Mouse (Mus musculus) layer of hippocampus, postnatal 25 days (tissue): ENCODE data around the gene Smad6. TPM values are rescaled to one million over a fixed set of nuclear protein-coding genes. Genes with fewer than 3 reads are reported as not detected.

Experiments used
- DNase-seq, 2 experiments: peaks; one replicate each; pipeline ENCODE4 v3.0.0; 2022; ENCODE audit warnings: mixed read lengths in 2 of 2, low spot score in 1 of 2; ENCODE audit errors: extremely low spot score in 1 of 2
- total RNA-seq, 2 experiments: library from RNA; stranded (reverse); gene quantifications; 2 replicates each; pipeline ENCODE4 v1.2.3; 2021

Smad6 gene
- total RNA-seq, 2 experiments from 2014 or later, result 1.8 to 2.2 TPM

DNA sequence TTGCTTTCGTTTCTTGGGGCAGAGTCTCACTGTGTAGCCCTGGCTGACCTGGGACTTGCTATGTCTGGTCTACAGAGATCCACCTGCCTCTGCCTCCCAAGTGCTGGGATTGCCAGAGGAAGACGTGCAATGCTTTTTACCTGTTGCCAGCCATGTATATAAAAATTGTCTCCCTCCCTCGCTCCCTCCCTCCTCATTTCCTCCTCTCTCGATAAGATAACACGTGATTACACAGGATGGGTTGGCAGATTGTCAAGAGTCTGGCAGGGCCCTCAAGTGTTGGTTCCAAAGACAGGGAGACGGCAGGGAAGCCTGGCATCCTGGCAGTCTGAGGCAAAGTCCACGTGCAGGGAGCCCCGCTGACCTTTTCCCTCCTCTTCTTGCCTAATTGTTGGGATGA lies 32.2 kb downstream of the Smad6 start:
- DNase-seq, result no peak

DNA sequence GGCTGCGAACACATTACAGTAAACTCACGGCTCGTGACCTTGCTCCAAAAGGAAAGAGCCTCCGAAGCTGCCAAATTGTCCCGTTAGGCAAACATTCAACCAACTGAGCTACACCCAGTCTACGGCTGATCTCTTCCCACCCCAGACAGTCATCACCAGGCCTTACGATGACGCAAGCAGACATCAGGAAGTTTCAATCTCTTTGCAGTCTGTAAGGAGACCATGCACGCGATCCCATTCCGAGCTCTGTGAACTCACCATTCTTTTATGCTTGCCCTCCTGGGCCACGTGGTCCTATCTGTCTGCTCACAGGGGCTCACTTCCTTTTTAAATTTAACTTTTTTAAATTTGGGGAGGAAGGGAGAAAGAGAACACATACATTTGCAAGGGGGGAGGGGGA lies 32.6 kb downstream of the Smad6 start:
- no peak for DNase-seq

DNA sequence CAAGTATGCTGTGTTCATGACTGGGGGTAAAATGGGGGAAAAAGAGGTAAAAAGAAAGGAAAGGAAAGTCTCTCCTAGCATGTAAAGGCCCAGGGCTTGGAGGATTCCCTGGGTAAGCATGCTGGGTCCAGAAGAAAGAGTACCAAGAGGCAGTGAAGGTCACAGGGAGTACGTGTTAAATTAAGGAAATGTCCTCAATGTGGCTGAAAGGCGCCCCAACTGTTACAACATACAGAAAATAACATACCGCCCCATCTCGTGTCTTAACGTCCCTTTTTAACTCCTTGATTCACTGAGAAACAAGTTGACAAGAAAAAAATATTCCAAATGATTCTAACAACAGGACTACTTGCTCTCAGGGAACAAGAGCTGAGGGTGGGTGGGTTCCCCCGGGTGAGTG lies 36.7 kb downstream of the Smad6 start:
- no peak for DNase-seq

DNA sequence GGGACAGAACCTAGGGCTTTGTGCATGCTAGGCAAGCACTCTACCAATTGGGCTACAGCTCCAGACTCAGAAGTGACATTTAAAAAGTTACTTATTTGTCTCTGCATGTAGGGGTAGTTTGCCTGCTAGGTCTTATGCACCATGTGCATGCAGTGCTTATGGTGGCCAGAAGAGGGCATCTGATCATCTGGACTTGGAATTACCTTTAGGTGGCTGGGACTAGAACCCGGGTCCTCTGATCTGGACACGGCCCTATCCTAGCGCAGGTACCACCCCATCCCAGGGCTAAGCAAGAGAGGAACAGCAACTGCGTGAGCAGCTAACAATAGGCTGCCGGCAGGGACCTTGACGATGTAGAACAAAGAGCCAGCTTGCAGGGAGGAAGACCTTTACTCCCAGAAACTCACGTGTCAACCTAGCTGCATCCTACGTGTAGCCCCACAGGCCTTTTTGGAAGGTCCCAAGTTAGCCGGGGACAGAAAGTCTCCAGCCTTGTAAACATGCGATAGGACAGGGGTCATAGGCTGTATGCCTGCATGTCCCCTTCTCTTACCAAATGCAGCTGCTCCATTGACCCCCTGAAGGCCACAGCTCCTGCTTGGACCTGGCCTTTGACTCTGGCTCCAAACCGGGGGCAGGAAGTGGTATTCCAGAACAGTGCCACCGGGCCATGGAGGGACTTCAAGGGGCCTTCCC lies 38.8 kb downstream of the Smad6 start:
- no peak for DNase-seq

DNA sequence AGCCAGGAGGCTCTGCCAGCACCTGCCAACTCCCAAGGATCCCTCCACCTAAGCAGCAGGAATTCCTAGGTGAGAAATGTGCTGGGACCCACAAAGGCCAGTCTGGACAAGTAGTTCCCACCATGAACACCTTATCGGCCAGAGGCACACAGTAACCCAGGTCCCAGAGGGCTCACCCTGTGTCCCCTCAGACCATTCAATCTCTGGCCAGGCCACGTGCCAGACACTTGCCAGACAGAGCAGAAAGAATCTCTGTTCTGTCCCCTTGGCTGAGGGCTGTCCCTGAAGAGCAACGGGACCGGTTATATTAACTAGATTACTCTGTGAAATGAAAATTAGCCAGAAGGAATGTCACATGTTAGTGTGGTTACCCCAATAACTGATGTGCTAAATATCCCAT lies 39.9 kb downstream of the Smad6 start:
- no peak for DNase-seq

DNA sequence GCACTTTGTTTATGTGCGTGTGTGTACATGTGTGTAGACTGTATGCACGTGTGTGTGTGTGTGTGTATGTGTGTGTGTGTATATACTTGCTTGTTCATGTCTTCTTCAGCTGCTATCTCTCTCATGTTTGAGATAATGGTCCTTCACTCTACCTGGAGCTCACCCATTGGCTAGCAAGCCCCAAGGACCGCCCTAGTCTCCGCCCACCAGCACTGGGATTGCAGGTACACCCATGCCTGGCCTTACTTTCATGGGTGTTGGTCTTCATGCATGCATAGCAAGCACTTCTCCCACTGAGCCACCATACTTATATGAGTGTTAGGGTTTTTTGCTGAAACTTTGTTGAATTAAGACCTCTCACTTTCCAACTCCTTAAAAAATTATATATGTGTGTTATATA lies 40.5 kb downstream of the Smad6 start:
- no peak for DNase-seq

DNA sequence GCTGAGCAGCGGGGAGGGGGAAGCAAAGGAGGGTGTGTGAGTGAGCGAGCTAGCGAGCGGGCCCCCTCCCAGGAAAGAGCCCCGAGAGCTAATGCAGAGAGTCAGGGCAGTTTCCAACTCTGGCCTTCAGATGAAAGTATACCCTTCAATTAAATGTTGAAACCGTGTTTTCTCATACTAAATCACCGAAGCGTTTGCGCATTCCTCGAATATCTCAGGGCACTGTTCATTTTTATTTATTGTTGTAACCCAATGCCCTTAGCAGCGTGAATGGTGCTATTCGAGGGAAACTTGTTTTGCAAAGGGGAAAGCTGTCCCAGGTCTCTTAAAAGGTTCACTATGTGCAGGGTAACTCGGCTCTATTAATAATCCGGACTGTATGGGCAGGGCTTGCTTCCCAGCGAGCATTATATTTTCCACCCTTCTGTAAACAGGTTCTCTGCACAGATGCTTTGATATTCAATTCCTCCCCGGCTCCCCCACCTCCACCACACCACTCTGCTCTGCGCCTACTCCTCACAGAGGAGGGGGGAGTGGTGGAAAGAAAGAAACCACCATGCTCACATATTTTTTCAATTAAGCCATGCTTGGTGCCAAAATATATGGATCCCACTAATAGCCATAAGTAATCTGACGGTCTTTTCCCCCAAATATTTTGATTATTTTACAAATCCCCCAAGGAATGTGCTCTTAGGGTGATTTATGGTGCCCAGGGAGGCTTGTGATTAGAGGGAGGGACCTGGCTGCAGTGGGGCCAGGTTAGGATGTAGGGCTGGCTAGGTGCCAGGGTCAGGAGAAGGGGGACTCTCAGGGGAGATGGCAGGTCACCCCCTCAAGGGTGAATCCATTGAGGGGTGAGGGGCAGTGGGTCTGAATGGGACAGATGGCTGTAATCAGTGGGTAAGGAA lies 41.4 kb downstream of the Smad6 start:
- no peak for DNase-seq

DNA sequence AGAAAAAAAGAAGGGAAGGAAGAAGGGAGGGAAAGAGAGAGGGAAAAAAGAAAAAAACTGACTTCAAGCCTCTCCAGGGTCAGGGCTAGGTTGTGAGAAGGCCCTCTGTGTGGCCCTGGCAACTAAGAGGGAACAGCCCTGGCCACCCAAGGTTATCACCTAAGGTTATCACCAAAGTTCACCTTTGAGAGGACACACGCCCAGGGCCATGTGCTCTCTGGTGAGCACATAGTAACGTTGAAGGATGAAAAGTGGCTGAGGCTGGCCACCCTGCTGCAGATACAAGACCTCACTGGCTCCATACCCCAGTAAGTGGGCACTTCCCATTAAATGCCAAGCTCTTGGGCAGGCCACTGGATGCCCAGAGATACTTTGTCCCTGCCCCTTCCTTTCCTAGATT lies 42.6 kb downstream of the Smad6 start:
- no peak for DNase-seq

DNA sequence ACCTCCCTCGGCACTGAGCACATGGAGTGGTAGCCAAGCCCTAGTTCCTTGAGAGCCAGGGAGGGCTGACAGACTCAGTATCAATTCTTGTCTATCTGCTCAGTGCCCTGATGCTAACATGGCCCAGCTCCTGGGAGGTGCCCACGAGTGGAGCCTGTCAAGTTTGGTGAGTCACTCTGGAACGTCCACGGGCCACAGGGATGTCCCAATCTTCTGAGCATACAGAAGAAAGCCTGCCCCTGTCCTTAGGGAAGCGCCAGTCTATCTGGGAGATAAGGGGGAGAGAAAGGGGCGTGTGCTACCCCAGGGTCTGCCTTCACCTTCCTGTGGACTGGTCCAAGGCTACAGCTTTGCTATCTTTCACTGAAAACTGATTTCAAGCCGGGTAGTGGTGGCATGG lies 43.2 kb downstream of the Smad6 start:
- DNase-seq, result no peak

DNA sequence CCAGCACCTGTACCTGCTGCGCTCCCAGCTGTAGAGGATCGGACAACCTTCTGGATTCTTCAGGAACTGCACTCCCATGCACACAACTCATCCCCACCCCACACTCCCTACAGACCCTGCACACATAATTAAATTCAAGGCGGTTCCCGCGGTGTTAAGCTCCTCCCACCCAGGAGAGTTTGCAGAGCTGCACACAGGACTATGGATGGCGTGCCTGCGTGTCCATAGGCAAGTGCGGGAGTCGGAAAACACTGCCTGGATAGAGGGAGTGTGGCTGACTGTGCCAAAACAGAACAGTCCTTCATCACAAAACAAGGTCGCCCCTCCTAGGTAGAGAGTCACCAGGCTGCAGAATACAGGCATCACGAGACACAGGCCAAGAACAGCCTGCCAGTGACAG lies 45.9 kb downstream of the Smad6 start:
- no peak for DNase-seq

DNA sequence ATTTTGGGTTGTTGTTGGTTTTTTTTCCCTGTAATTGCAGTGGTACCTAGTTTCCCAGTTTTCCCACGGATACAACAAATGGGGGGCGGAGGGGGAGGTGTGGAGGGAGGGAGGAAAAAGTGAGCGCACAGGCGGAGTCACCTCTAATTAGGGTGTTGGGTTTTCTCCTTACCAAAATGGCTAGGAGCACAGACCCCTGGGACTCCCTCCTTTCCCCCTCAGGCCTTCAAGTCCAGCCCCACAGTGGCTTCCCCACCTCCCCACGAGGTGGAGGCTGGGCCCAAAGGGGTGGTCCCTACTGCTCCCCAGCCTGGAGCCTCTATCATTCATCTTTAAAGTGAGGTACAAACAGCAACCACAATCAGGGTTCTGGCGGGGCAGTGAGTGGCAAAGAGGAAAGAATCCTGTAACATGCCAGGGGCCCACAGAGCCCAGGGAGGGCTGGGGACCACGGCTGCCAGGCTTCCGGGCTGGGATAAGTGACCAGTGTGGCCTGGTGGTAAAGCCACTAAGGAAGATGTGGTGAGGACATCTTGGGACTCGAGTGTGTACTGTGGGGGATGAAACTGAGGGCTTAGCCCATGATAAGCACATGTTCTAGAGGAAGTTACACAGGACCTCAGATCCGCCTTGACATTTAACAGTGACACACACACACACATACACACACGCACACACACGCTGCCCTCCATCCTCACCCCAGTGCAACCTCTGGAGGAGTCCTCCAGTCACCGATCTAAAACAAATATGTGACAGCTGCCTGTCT lies 47.4 kb downstream of the Smad6 start:
- no peak for DNase-seq

DNA sequence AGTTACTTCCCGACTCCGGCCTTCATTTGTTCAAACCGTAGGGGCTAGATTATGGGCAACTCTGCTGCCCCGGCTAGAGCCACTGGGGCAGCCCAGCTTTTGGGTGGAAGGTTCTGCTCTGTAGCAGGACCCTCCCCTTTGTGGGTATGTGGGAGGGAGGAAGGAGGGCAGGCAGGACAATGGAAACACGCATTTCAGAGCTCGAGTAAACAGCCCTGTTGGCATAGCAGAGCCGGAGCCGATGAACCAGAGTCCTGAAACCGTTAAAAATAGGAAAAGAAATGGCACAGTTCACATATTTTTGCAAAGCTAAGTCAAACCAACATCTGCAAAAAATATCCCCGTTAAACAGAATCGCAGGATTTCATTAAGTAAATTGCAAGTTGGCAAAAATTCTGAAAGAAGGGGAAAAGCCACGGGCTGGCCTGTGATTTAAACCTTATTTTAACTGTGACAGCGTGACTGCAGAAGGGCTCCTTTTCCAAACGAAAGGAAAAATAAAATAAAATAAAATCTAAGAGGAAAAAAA lies 48.1 kb downstream of the Smad6 start:
- DNase-seq, result no peak

DNA sequence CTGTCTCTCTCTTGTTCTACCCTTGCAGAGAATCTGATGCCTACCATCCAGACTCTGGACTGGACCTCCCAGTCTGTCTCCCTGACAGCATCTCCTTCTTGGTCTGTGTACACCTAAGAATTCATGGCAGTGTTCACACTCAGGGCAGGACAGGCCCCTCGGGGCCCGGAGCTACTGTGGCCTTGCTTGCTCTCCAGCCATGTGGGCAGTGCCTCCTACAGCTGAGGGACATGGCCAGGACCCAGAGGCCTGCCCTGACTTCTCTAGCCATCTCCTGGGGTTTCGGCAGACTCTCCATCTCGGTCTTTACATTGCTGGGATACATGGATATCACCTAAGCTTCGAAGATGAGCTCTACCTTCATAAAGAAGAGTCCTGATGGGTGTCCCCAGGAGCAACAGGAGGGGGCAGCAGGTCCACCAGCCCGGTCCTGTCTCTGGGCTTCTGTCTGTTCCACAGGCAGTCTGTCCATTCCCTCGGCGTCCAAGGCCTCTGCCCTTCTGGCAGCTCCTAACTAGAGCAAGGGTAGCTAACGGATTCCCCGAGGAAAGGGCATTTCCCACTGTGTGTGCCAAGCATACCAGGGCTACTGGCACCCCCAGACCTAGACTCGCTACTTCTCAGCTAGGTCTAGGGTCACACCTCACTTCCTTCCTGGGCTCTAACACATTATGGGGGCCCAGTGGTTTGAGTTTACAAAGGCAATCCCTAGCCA lies 49.1 kb downstream of the Smad6 start:
- DNase-seq, result no peak

DNA sequence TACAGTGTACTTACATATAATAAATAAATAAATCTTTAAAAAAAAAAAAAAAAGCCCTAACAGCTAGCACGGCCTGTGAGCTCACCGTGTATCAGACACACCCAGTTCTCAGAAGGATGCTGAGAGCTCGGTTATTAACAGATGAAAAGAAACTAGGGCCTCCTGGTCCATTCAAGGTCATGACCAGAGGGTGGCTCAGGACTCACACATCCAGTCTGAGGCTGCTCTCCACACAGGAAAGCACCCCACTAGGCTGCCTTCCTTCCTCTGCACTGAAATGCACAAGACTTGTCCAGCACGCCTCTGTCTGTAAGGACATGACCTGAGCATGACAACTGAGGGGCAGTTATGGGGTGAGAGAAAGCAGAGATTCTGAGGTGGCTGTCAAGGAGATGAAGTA lies 50.3 kb downstream of the Smad6 start:
- DNase-seq, result no peak

DNA sequence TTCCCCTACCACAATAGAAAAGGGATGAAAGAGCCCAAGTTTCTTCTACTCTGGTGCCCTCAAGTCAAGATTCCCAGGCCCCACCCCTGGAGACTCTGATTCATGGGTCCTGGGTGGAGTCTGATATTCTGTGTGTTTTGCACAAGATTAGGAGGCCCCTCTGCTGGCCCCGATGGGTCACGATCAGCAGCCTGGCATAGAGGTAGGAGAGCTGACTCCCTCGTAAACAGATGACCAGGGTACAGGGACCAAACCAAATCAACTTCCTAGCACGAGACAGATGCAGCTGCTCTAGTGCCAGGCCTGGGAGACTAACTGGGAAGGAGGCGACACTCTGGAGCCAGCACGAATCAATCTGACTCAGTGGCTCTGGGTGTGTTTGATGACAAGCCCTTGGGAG lies 51.0 kb downstream of the Smad6 start:
- DNase-seq, result no peak

DNA sequence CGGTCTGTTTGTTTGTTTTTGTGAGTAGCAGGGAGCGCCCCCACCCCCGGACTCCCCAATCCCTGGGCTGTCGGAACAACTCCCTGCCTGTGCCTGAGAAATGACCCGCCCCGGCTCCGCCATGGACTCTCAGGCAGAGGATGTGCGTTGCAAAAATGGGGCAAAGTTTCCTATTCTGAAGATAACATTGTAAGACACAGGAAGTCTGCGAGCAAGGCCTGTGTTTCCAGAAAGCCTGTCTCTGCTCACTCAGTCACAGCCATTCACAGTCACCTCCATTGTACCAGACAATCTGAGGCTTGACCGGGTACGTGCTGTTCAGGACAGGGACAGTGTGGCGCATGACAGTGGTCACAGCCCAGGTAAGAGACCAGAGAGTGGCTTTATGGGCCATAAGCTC lies 51.5 kb downstream of the Smad6 start:
- DNase-seq, result no peak

DNA sequence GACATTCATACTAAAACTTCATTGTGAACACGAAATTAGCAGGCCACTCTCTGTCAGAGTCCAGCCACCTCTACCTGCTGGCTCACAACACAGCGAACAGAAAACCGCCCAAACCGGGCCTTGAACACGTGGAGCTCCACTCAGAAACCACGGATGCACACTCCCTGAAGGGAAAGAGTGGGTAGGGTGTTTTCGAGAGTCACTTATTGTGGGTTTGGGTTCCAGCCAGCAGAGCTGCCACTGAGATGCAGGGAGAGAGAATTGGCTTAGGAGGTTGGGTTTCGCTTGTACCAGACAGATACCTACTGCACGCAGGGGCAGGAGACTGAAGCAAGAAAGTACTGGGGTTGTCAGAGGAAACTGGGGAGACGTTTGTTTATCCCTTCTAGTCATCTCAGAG lies 52.4 kb downstream of the Smad6 start:
- no peak for DNase-seq

DNA sequence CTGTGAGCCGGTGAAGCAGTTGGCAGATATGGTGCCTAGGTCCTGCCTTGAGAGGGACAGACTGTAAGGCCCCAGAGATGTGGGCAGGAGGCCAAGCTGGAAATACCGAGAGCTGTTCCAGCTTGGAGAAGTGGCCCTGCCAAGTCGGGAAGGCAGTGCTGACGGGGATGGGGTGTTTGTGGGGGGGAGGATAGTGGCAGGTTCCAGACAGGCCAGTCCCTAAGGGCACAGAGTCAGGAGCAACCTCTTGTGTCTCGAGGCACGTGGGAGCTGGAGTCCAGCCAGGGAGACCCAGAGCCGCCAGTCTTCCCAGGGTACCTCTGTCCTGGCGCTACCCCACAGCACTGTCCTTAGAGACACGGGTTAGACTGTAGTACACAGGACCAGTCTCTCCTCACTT lies 53.3 kb downstream of the Smad6 start:
- DNase-seq, result peak in 1 of 2 experiments; percentile 51

DNA sequence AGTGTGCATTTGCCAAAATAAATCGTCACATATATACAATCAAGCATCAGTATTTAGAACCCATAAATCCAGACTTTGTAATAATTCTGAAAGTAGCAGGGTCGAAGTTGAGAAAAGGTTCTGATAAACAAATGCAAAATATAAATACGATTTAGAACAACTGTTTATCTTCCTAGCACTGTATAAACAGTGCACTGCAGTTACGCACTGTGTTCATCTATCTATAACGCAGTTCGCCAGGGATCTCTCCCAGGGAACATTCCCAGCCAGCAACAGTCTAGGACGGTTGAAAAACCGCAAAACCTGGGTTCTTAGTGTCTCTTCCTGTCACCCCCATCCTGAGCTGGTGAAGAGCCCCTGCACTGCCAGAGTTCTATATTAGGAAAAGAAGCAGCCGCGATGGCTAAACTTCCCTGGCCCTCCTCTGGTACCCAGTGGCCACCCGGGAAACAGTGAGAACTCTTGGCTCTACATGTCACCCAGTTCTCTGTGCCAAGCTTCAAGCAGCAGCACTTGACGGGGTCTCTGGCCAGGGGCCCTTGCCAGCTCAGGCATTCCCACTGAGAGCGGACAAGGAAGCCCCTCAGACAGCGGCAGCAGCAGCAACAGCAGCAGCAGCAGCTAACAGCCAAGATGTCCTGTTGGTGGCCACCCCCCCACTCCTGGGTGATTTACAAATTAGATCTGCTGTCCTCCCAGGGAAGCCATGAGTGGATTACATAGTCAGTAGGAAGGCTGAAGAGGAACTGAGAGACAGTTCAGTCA lies 54.3 kb downstream of the Smad6 start:
- DNase-seq, result no peak

DNA sequence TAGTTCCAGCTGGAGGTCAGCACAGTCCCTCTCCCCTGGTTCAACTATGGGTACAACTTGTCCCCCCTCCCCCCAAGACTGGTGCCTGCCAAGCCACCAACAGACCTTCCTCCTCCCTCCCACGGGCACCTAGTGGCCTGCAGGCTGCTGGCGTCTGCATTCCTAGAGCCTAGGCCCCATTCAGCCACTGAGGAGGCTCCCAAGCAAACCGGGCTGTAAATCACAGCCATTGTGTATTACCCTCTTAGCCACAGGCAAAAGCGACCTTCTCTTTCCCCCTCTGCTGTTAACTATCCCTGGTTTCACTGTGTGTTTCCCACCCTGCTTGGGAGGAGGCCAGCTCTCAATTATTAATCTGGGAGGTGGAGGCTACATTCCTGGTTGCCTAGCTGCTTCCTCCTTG lies 56.3 kb downstream of the Smad6 start:
- no peak for DNase-seq
